Mouse (Mus musculus) right cerebral cortex, postnatal 25 days (tissue): Measurements from ENCODE around the gene Tagap1.
"Not testable (repeated sequence)": the region's sequence is repeated elsewhere in the genome, so short reads cannot be mapped to it uniquely, and the experiment has no call there.

Source experiments
- DNase-seq: peaks from one replicate; pipeline ENCODE4 v3.0.0; 2022

Gene Tagap1

DNA sequence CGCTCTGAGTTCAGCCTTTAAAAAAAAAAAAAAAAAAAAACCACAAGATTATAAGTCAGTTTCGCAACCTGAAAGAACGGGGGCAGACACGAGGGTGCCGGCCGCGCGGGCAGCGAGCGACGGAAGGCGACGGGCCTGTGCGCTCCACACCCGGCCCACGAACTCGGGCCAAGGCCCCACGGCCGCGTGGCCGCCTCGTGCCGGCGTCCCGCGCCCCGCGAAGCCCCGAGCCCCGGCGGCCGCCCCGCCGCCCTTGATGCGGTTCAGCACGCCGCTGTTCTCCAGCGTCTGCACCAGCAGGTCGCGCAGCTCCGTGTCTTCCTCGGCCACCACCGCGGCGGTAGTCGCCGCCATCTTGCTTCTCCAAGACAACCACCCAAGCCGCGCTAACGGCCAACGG lies at the start of gene Tagap1:
Tagap1 (minus strand) TSS at position 381 of the 400 bp plus-strand sequence.
- peak; percentile 65 for DNase-seq

DNA sequence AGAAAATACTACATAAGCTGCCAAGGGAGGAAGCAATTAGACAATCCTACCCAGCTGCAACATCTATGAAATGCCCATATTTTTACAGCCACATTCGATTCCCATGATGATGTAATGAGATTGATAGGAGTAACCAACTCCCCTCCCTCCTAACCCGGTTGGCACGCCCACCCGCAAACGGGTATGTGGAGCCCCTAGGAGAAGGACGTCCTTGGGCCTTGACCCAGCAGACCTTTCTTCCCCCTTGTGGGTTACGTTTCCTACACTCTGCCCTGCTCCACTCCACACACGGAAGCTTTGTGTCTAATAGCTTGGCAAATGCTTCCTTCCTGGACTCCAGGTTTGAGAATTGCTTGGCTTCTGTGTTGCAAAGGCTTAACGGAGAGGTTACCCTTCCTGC lies 48.9 kb upstream of the Tagap1 start:
- not testable (repeated sequence) for DNase-seq

DNA sequence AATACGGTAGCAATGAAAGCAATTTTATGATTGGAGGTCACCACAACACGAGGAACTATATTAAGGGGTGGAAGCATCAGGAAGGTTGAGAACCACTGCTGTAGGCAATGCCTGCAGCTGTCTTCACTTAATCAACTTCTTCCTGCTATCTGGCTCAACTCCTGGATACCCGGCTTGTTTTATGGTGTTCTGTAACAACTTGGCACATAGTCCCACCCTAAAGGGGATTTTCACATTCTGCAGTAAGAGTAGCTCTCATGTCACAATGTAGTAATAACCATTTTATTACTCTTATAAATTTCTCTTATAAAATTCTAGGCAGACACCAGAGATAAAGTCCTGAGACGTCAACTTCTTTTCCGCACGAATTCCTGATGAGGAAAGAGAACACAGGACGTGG lies 48.5 kb upstream of the Tagap1 start:
- not testable (repeated sequence) for DNase-seq

DNA sequence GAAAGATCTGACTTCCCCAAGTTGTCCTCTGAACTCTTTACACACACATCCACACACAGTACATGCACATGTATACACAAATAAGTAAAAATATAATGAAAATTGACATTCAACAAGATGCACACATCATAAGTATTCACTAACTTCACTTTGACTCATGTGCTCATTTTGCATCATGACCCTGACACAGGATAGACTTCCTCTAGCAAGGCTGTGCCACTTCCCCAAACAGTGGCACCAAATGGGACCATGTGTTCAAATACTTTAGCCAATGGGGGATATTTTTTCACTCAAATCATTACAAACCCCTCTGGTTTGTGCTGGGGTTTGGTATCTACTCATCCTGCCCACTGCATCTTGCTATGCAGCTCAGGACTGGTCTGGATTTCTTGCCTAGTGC lies 47.9 kb upstream of the Tagap1 start:
- not testable (repeated sequence) for DNase-seq

DNA sequence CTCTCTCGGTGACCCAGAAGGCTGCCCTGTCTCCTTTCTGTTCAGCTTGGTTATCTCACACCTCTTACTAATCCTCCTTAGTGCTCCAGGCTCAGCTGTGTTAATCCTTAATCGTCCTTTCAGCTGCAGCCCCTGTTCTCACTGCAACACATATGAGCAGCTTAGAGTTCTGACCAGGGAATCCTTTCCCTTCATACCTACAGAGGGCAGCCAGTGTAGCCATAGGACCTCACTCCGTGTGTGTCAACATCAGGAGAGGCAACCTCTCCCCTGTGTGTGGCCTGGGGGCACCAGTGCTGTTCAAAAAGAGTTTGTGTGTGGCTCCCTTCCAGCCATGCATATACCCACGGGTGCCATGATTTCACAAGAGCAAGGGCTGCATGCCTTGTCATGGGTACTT lies 44.7 kb upstream of the Tagap1 start:
- not testable (repeated sequence) for DNase-seq

DNA sequence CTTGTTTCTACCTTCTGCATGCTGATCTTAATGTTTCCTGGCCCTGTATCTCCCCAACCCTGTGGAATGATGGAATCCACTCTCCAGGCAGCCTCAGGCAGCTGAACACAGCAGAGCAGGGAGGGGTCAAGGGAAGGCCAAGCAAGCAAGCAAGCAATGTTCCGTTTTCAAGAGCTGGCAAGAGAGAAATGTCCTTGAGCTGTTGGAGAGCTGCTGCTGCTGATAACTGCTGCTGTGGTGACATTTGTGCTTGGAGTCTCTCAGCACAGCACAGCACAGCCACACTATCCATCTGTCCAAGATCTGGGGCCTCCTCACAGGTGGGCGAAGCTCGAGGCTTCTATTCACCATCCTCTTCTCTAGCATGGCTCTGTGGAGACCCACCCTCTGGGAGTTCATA lies 42.4 kb upstream of the Tagap1 start:
- DNase-seq = not testable (repeated sequence)

DNA sequence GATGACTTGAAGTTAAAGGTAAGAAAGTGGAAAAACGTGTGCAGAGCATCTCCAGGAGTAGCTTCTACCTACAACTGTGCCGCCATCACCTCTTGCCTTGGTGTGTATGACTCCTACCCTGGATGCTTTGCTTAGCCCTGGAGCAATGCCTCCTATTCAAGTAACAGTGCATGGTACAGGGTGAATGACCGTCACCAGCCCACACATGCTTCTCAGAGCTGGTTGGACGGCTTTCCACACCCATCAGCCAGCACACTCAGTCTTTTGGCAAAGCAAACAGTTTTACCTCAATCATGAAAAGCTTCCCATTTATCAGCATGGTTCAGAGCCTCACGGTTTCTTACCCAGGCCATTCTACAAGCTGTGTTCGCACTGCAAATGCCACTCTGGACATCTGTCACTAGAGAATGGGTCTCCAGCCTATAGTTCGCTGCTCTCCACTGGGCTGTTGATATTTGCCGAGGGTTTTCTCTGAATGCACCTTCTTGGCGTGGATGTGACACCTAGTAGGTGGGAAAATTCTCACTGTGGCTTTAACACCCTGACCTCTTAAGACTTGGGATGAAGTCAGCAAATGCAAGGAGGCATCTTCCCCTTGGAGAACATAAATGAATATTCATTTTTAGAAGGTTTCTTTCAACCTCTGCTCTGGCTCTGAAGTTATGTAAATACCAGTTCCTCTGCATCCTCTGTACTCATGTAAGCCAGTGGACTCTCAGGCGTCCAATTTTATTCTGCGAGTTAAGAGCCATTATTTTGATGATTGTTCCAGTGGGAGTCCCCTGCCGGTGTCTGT lies 41.0 kb upstream of the Tagap1 start:
- not testable (repeated sequence) for DNase-seq

DNA sequence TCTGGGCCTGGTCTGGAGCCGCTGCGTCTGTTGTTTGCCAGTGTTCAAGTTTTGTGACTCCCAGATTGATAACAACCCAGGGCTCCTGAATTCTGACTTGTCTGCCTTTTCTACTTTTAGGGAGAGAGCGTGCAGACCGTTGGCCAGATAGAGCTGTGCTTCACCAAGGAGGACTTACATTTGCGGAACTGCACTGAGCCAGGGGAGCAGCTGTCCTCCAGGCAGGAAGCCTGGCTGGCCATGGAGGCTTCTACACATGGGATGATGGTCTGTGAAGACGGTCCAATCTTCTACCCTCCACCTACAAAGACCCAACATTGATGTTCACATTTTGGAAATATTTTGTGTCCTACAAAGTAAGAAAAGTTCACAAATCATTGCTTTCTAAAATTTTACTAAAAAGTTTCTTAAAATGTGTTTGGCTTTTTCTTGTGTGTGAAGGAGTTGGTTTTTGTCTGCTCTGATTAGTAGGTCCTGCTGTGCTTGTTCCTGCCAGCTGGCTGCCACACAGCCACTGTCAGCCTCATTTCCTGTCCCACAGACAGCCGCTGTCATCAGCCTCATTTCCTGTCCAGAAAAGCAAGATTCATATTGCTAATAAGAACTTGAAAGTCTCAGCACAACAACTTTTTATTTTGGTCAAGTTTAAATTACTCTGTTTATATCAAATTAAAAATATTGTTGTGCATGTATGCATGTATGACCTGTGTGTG lies 37.0 kb upstream of the Tagap1 start:
- DNase-seq = not testable (repeated sequence)

DNA sequence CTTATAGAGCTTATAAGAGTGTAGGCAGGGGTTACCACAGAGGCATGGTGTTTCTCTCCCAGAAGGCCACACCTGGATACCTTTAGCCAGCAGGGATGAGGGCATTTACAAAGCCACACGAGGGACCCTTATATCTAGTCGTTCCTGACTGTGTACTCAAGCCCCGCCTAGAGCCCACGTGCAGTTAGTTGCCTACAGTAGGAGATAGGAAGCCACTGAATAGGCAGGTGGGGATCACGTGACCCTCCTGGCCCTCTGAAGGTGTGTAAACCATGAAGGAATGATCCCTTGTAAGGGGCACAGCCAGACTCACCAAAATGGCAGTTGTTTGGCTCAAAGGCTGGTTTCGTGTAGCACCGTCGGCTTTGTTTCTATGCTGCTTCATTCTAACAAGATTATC lies 35.9 kb upstream of the Tagap1 start:
- DNase-seq = not testable (repeated sequence)

DNA sequence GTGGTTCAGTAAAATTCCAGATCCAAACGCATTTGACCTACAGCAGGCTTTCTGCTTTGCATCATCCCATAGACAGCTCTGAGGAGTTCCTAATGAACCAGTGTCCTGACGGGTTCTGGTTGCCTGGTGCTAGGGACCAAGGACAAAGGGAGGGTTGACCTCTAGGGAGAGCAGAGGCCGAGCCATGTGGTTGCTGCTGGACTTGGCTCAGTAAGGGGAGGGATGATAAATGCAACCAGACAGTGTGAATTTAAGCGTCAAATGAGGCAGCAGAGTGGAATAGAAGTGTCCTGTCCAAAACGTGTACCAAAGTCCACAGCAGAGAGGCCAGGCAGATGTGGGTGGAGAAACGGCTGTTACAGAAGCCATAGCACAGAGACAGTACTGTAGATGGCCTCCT lies 34.5 kb upstream of the Tagap1 start:
- DNase-seq = not testable (repeated sequence)

DNA sequence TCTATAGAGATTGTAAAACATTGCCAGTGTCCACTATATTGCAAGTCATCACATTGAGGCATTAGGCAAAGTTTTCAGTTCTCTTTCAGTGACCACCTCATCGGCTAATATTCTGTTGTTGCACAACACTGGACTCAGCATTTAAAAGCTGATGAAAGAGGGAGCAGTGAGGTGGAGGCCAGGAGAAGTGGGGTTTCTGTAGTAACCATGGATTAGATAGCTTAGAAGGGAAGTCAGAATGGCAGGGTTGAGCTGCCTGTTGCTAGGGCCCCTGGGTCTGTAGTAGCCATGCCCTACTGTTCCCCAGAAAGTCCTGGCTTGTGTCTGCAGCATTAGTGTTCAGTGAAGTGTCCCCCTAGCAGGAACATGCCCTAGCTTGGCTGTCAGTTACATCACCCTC lies 25.2 kb upstream of the Tagap1 start:
- DNase-seq = not testable (repeated sequence)

DNA sequence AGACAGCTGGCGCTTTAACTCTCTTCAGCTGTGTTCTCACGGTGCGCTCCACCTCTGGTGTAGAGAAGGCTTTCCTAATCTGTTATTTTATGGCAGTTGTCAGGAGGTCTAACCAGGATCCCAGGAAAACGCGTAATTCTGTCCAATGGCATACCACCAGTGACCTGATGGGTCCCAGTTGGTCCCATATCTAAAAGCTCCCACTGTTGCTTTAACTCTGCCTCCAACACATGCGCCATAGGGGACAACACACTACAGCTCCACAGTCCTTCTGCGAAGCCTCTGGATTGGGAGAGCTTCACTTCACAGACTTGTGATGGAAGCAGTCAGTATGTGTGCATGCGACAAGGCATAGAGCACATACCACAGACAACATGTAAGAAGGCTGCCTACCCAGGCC lies 19.2 kb upstream of the Tagap1 start:
- DNase-seq = not testable (repeated sequence)

DNA sequence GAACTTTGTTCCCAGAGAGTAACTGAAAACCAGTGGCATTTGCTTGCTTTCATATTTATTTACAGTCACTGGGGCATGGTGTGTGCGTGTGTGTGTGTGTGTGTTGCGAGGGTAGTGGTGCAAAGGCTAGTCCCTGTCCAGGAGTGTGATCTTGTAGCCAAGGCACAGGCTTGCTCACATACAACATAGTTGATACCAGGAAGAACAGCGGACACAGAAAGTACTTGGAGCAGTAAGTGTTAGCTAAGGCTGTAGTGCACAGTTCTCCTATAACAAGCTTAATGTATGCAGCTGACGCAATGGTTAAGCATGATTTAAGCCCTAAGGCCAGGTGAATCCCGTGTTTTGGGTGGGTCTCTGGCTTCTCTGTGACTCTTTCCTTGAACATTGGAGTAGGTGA lies 18.4 kb upstream of the Tagap1 start:
- DNase-seq = not testable (repeated sequence)

DNA sequence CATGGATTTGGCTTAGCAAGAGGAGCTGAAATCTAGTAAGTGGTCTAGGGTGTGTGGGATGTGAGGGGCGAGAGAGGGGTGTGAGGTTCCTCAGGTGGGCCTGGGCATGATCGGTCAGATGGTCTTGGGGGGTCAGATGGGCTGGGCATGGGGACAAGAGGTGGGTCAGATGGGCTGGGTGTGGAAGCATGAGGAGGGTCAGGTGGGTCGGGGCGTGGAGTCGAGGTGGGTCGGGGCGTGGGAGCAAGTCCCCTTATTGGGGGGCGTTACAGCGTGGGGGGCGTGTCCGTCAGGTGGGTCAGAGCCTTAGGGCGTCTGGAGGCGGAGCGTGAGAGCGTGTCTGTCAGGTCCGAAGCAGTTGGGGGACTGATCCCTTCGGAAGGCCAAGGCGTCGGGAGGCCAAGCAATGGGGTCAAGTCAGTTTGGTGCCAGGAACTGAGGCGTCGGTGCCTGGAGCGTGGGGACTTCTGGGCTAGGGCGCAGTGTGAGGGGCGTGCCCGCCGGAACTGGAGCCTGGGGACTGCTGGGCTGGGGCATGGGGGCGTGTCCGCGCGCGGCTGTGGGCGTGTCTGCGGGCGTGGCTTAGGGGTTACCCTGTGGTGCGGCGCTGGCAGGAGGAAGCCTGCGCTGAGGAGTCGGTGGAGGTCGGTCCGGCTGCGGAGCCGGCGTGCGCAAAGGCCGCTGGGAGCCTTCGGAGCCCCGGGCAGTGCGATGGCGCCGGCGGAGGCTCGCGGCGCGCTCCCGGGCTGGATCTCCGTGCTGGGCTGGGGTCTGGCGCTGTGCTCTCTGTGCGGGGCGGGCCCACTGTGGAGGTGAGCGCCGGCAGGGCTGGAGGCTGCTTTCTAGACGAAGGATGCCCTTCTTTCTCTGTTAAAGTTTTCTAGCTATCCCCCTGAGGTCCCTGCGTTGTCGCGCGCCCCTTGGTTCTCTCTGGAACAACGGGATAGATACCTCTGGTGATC lies 17.6 kb upstream of the Tagap1 start, which contains the start of gene Gm49721:
Gm49721 (plus strand) TSS at position 618 of the 962 bp plus-strand sequence.
- peak; percentile 62 for DNase-seq

DNA sequence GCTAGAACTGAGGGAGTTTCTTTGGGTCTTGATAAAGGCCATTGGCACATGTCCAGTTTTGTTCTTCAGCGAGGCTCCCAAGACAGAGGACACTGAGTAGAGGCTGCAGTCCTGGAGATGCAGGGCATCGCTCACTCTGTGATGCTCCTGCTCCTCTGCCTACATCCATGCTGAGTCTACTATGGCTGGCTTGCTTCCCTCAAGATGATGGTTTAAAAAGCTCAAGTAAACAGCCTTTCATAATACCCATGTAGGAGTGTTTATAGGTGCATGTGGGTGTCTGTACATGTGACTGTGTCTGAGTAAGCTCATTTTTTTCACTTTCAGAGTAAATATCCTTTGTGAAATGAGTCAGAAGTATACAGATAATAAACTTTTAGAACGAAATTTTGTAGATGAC lies 14.0 kb upstream of the Tagap1 start:
- not testable (repeated sequence) for DNase-seq

DNA sequence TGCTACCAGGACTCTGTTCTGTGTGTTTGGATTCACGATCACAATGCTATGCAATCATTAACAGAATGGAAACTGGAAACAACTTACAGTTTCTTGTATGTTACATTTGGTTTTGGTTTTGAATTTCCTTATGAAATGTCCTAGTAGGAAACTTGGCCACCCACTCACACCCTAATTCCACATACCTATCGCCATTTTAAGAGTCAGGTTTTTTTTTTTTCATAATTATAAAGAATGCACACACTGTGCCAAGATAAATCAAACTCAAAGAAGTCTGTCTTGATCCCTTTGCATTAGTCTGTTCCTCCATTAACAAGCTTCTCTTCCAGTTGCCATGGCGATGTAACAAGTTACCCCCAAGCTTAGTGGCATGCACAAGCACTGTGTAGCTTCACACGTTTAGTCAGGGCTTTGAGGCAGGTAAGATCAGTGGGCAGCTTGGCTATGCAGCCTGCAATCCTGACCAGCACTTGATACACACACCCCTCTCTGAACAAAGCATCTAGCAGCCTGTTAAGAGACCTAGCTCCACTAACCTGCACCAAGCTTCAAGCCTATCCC lies 12.0 kb upstream of the Tagap1 start:
- DNase-seq = not testable (repeated sequence)

DNA sequence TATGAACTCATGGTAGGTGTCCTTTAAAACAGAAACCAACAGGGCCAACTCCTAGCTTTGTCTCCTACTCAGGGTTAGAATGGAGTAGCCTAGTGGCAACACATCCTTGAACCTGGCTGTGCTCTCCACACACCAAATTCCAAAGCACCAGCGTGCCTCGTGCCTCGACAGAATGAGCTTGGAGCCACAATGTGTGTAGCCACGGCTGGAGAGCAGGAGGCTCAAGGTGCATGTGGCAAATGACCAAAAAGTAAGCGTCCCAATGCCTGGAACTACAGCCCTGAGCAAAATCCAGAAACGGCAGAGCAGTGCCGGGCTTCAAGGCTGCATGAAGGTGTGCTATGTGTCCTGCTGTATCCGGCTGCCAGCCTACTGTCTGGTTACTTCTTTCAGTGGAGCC lies 10.3 kb upstream of the Tagap1 start:
- DNase-seq = not testable (repeated sequence)

DNA sequence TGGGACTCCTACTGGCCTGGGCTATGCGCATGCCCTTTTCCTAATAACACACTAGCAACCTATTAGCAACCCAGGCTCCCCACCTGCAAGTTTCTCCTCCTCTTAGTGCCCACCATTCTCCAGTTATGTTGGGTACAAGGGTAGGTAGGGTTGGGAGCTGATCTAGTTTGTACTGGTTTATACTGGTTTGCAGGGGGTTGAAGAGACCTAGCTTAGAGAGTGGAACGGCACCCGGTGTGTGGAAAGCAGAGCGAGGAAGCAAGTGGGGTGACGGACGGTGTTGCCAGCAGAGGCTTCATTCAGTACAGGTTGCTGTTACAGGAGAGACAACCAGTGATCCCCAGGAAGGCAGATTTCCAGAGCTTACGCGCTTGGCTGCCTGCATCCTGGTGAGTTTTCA lies 9.4 kb upstream of the Tagap1 start, which contains the start of gene Rnaset2b:
Rnaset2b (plus strand) TSS at position 301 of the 400 bp plus-strand sequence.
- DNase-seq = not testable (repeated sequence)

DNA sequence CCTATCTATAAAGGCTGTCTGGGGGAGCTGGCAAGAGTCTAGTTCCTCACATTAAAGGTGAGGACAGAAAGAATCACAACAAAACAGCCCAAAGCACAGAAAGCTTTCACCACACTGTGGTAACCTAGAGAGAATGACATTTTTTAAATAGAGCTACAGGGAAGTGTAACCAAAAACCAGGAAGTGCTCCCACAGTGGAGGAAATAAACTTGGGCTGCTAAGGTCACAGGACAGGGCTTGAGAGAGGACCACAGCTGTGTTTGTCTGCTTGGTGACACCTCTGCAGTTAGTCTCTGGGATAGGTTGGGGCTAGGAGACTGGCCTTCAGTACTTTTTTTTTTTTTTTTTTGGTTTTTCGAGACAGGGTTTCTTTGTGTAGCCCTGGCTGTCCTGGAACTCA lies 6.7 kb upstream of the Tagap1 start:
- DNase-seq = not testable (repeated sequence)

DNA sequence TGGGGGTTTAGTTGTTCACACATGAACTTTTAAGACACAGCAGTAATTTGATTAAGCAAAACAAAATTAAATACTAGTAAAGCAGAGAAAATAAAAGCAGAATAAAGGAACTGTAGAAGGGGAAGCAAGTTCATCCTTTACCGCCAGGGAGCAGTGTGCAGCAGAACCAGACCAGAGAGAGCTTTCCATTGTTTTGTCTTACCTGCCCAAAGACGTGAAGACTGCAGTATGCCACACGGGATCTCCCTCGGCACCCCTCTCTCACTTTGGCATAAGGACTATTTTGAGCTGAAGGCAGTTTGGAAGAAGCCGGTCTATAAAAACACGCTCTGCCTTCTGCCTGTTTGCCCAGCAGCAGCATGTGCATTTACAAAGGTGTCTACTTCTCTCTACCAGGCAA lies 4.4 kb upstream of the Tagap1 start:
- DNase-seq = not testable (repeated sequence)

DNA sequence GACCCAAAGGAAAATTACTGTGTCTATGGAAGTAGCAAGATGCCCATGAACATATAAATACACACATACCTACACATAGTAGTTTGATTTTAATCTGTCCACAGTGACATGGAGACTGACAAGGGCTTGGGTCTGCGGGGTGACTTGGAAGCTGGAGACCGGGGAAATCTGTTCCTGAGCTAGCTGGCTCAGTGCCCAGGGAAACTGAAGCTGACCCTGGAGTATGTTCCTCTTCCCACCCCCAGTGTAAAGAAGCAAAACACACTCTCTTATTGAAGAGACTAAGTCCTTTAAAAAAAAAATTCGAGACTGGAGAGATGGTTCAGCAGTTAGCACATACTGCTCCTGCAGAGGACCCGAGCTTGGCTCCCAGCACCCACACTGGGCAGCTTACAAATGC lies 2.0 kb upstream of the Tagap1 start:
- DNase-seq = not testable (repeated sequence)

DNA sequence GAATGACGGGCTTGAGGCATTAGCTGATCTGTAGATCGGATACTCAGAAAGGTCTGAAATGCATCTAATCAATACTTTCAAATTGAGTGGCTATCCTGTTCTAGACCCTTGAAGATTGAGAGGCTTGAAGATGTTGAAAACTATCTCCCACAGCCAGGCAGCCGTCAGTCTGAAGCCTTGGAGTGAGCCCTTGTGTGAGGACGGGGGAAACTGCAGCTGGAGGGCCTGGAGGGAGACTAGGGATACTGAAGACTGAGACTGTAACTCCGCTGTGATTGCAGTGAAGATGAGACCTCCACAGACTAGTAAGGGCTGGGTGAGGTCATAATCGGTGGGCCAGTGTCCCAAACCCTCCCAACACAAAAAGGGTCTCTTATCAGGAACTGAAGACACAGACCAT lies 1.4 kb upstream of the Tagap1 start:
- not testable (repeated sequence) for DNase-seq
